Mouse (Mus musculus) megakaryocyte, embryonic 14.5 days (primary cell): ENCODE data around the gene Pacrg. TPM values are rescaled to one million over a fixed set of nuclear protein-coding genes. Genes with fewer than 3 reads are reported as not detected.

ENCODE experiments used
- H3K27me3 ChIP-seq: replicated peaks from 2 replicates; pipeline ENCODE3; 2012; ENCODE audit warnings: inconsistent platforms
- H3K36me3 ChIP-seq: replicated peaks from 2 replicates; pipeline ENCODE3; 2012; ENCODE audit warnings: low read length, inconsistent platforms, mixed read lengths
- H3K4me1 ChIP-seq: 2 replicates; pipeline ENCODE4 v1.6.1; 2012; ENCODE audit warnings: inconsistent platforms
- H3K4me3 ChIP-seq: replicated peaks from 2 replicates; pipeline ENCODE3; 2012; ENCODE audit warnings: moderate library complexity, mild to moderate bottlenecking, inconsistent platforms
- H3K9me3 ChIP-seq: 2 replicates; pipeline ENCODE4 v1.6.1; 2012; ENCODE audit warnings: inconsistent platforms
- FLI1 ChIP-seq: IDR thresholded peaks from 2 replicates; pipeline ENCODE4 v1.6.1; 2012; ENCODE audit warnings: low read length, inconsistent platforms, mixed read lengths
- GATA1 ChIP-seq: IDR thresholded peaks from 3 replicates; pipeline ENCODE4 v1.6.1; 2012; ENCODE audit warnings: mixed read lengths, low read length, inconsistent platforms, borderline replicate concordance
- polyA plus RNA-seq: library from polyadenylated mRNA; stranded (reverse); fragments of >175 nt; gene quantifications from 2 replicates; pipeline ENCODE4 v1.2.3, GENCODE M21; 2012; ENCODE audit warnings: low replicate concordance; ENCODE audit not compliant: insufficient read depth

The Pacrg gene
- polyA plus RNA-seq, 1 experiment, result 0.10 TPM

DNA sequence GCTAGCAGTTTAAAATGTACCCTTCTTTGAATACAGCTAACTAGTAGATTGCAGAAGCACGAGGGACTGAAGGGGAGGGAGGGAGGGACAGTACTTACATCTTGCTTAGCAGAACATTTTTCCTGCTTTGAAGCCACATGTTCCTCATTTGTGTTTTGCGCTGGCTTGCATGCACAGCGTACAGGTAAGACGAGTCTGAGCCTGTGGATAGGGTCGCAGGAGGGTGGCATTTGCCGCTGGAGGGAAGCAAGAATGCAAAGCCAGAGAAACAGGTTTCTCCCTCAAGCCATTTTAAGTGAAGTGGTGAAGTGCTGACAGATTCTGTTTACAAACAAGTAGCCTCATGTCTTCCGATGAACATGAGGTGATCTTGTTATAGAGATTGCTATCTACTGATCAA is 306.6 kb downstream of the Pacrg start:
- Histone ChIP-seq H3K9me3 (peaks cover 4% of the 10 kb centered on the region; the same call in 1 of the 2 replicates), H3K36me3 (no peaks in the 10 kb centered on the region), H3K27me3 (peaks cover 2% of the 10 kb centered on the region), H3K4me3 (no peak overlapping the region), H3K4me1 (no peaks in the 10 kb centered on the region)
- no peak for TF ChIP-seq FLI1
- TF ChIP-seq GATA1, result no peak

- H3K9me3 ChIP-seq, result peaks cover 5% of the 10 kb centered on the region; the same call in 1 of the 2 replicates
- peaks cover 2% of the 10 kb centered on the region for H3K27me3 ChIP-seq
- H3K4me1 ChIP-seq, result no peaks in the 10 kb centered on the region
- no peak overlapping the region for H3K4me3 ChIP-seq
- no peaks in the 10 kb centered on the region for H3K36me3 ChIP-seq
- TF ChIP-seq FLI1 (no peak), GATA1 (no peak)
Observed at GRCm38 (mm10) chr17:10531024-10531423, 309.1 kb downstream of the Pacrg start.

GRCm38 (mm10) chr17:10529329-10529955 is 310.7 kb downstream of the Pacrg start:
- no peaks in the 10 kb centered on the region for H3K4me1 ChIP-seq
- no peak for TF ChIP-seq GATA1
- TF ChIP-seq FLI1, result no peak

DNA sequence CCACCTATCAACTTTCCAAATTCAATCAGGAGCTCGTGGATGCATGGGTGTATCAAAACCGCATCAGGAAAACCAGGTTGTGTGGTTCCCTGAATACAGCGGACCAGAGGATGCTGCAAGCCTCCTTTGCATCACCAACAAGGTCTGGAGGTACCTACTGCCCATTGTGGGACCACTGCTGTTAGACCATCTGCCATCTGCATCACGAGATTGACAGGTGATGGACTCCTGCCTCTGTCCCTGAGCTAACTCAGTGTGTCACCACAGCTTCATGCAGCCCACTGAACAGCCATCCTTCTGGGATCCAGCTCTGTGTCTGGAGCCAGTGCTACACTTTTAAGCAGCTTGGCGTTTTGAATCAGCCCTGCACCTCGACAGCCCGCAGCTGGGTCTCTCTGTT is 318.8 kb downstream of the Pacrg start:
- H3K27me3 ChIP-seq, result peaks cover 2% of the 10 kb centered on the region
- TF ChIP-seq FLI1, result no peak
- no peak for TF ChIP-seq GATA1

More at GRCm38 (mm10) chr17:10529329-10529955, 310.7 kb downstream of the Pacrg start:
- Histone ChIP-seq H3K27me3 (peaks cover 2% of the 10 kb centered on the region), H3K9me3 (peaks cover 5% of the 10 kb centered on the region; the same call in 1 of the 2 replicates), H3K4me3 (no peak overlapping the region), H3K36me3 (no peaks in the 10 kb centered on the region)

DNA sequence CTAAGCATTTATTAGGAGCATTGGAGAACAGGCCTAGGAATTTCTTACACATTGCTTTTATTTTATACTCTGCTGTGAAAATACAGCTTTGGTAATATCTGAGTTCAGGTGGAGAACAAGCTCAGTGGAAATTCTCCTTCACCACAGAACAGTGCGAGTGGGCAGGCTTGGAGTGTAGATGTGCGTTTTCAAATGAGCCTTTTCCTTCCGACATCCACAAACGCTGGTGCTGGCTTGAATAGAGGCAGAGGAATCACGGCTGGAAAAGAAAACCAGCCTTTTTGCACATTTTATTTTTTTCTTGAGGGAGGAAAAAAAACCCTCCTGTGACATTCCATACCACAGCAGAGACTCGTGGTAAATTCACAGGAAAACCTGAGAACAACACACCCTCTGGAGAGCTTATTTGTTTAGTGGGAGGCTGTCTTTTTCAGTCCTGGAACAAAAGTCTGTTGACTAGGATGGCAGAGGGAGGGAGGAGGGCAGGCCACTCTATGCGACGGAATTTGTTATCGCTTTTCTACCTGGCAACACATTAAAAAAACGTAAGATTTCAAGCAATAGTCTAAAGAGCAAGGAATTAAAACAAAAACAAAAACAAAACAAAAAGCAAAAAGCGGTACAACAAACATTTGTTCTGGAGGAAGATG is 320.5 kb downstream of the Pacrg start:
- no peak for TF ChIP-seq FLI1
- no peak for TF ChIP-seq GATA1
- Histone ChIP-seq H3K4me1 (no peaks in the 10 kb centered on the region), H3K36me3 (no peaks in the 10 kb centered on the region), H3K27me3 (peaks cover 4% of the 10 kb centered on the region), H3K9me3 (no peaks in the 10 kb centered on the region), H3K4me3 (no peak overlapping the region)

More for the DNA sequence above, 318.8 kb downstream of the Pacrg start:
- Histone ChIP-seq H3K36me3 (no peaks in the 10 kb centered on the region), H3K4me1 (no peaks in the 10 kb centered on the region), H3K4me3 (peak overlapping the region; percentile 38), H3K9me3 (no peaks in the 10 kb centered on the region)

GRCm38 (mm10) chr17:10514812-10515211 is 325.3 kb downstream of the Pacrg start:
- TF ChIP-seq FLI1 (no peak), GATA1 (no peak)
- H3K36me3 ChIP-seq, result no peaks in the 10 kb centered on the region
- H3K4me1 ChIP-seq, result no peaks in the 10 kb centered on the region
- H3K9me3 ChIP-seq, result peaks cover 12% of the 10 kb centered on the region; the same call in 1 of the 2 replicates
- no peak overlapping the region for H3K4me3 ChIP-seq
- peaks cover 5% of the 10 kb centered on the region for H3K27me3 ChIP-seq

DNA sequence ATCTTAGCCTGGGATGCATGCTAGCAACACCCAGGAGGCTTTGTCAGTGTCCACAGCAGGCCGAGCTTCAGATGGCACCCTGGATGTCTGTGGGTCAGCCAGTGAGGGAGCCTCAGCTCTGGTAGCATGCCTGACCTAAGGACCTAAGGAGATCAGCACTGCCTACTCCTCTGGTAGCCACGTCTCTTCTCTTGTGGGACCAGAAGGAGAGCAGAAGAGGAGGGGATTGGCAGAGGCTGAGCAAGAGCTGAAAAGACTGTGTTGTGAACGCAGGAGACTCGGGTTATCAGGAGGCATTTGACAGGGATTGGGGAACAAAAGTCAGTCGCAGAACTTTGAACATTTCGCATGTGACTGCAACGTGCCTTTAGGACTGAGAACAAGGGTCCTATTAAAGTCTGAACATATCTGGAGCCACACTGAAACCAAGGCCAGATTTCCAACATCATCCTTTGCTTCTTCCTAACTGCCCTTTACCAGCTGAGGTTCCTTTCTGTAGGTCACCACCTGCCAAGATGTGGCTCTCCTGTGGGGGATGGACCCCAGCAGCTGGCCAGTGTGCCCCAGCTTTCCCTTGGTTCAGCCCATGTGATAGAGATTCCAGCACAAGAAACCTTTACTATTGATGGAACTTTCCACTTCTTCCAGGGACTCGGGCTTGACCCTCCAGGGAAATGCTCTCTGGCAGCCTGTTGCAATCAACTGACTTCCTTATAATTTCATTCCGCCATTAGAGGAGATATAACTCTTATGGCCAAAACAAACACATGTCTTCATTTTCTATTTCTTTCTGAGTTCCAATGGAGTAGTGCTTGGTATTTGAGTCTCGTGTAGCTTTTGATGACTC is 329.0 kb downstream of the Pacrg start:
- TF ChIP-seq FLI1, result no peak
- no peak for TF ChIP-seq GATA1

DNA sequence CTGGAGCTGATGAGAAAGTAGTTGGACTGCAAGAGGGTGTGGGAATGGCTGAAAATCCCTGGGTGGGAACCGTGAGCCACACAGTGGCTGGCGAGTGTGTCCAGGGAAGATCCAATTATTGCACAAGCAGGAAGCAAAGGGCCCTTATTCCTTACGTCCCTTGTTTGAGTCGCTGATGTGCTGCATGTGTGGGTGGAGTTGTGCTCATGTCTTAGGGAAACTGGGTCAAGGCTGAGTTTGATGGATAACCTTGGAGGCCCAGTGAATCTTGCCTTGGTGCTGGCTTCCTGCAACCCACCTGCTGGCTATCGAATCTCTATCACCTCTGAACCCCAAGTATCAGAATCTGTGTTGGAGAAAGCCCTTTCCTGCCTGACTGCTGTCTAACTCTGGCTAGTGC is 329.6 kb downstream of the Pacrg start:
- H3K36me3 ChIP-seq, result no peaks in the 10 kb centered on the region
- H3K4me3 ChIP-seq, result no peak overlapping the region
- H3K9me3 ChIP-seq, result peaks cover 18% of the 10 kb centered on the region; the same call in 1 of the 2 replicates
- no peaks in the 10 kb centered on the region for H3K4me1 ChIP-seq
- peaks cover 4% of the 10 kb centered on the region for H3K27me3 ChIP-seq
- no peak for TF ChIP-seq FLI1

More for the DNA sequence above, 329.0 kb downstream of the Pacrg start:
- peaks cover 18% of the 10 kb centered on the region; the same call in 1 of the 2 replicates for H3K9me3 ChIP-seq
- peak overlapping the region; percentile 4 for H3K4me3 ChIP-seq
- peaks cover 6% of the 10 kb centered on the region for H3K27me3 ChIP-seq
- H3K36me3 ChIP-seq, result no peaks in the 10 kb centered on the region
- no peaks in the 10 kb centered on the region for H3K4me1 ChIP-seq

- no peaks in the 10 kb centered on the region for H3K4me1 ChIP-seq
- peaks cover 4% of the 10 kb centered on the region for H3K27me3 ChIP-seq
- H3K9me3 ChIP-seq, result peaks cover 13% of the 10 kb centered on the region; the same call in 1 of the 2 replicates
- no peak overlapping the region for H3K4me3 ChIP-seq
- no peaks in the 10 kb centered on the region for H3K36me3 ChIP-seq
- no peak for TF ChIP-seq GATA1
- no peak for TF ChIP-seq FLI1
Observed at GRCm38 (mm10) chr17:10508088-10508487, 332.0 kb downstream of the Pacrg start.

DNA sequence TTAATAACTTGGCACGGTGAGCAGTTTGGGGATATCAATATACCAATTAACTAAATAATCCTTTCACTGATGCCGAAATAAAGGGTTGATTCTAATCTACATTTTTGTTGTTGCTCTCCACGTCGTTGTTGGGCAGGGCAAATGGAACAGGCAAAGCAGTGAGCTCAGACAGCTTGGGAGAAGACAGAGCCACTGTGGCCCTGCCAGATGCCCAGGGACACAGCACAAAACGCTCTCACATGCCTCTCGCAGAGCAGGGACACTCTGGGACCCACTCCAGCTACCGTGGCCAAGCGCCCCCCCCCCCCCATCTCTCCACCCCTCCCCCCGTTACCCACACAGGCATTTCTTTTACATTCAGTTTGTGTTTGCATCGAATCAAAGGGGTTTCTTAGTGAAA is 332.6 kb downstream of the Pacrg start:
- no peak overlapping the region for H3K4me3 ChIP-seq
- no peaks in the 10 kb centered on the region for H3K36me3 ChIP-seq
- TF ChIP-seq GATA1 (no peak), FLI1 (no peak)
- H3K9me3 ChIP-seq, result peaks cover 13% of the 10 kb centered on the region; the same call in 1 of the 2 replicates
- peaks cover 4% of the 10 kb centered on the region for H3K27me3 ChIP-seq
- H3K4me1 ChIP-seq, result no peaks in the 10 kb centered on the region
